Mouse (Mus musculus) heart, postnatal 14 days (tissue): ENCODE results near the gene Slc5a7. TPM values are rescaled to one million over a fixed set of nuclear protein-coding genes. Genes with fewer than 3 reads are reported as not detected.
A peak's percentile ranks its signal among the peaks of the same experiment; 100 is the strongest.

Source experiments
- DNase-seq, 2 experiments: peaks; one replicate each; pipeline ENCODE4 v3.0.0; 2021 to 2022
- intact Hi-C: fragments of 180-260 bp; cut with DNase I; formaldehyde crosslinking; loops from one replicate; pipeline ENCODE4 v1.15.1; 2025
- long read RNA-seq, 2 experiments: library from polyadenylated mRNA; stranded (forward); transcript quantifications; one replicate each; pipeline ENCODE4 v2.0.0; 2021
- total RNA-seq, 2 experiments: library from RNA; stranded (reverse); gene quantifications; 2 replicates each; pipeline ENCODE4 v1.2.3; 2021

The Slc5a7 gene
- total RNA-seq: under 1 TPM; 0.17 to 0.20 TPM
- long read RNA-seq, experiment 1: 0 reads
- long read RNA-seq, experiment 2, partial matches to known transcripts: 1 of 1 reads
- long read RNA-seq, experiment 2, other reads (novel, unspliced or antisense): 0 of 1 reads

- intact Hi-C loops: no loop called here
Observed at GRCm38 (mm10) chr17:54298934-54299333, at the start of gene Slc5a7. Slc5a7 (minus strand) TSS chr17:54299034.

GRCm38 (mm10) chr17:54347672-54348071 is 48.8 kb upstream of the Slc5a7 start:
- DNase-seq: no peak
- intact Hi-C loops: no loop called here

More at GRCm38 (mm10) chr17:54298934-54299333, at the start of gene Slc5a7:
- DNase-seq: no peak

- intact Hi-C loops: loop anchor here (1.0 kb wide), 2 partner anchors 278 to 329 kb away; no protein-coding TSS in a partner anchor
- DNase-seq: peak in 1 of 2 experiments; percentile 17
Observed at GRCm38 (mm10) chr17:54343395-54343794, 44.6 kb upstream of the Slc5a7 start.

- intact Hi-C loops: no loop called here
- no peak for DNase-seq
Observed at GRCm38 (mm10) chr17:54298232-54298924, 456 bp downstream of the Slc5a7 start.

GRCm38 (mm10) chr17:54250783-54251182 is 48.1 kb downstream of the Slc5a7 start:
- no peak for DNase-seq
- intact Hi-C loops: no loop called here

- intact Hi-C loops: no loop called here
- DNase-seq: no peak
Observed at GRCm38 (mm10) chr17:54243650-54244300, 55.1 kb downstream of the Slc5a7 start.

GRCm38 (mm10) chr17:54239435-54239834 is 59.4 kb downstream of the Slc5a7 start:
- intact Hi-C loops: no loop called here
- DNase-seq: no peak
